15 mouse cellular contexts compared by ENCODE assay signal in the genomic region with DNA sequence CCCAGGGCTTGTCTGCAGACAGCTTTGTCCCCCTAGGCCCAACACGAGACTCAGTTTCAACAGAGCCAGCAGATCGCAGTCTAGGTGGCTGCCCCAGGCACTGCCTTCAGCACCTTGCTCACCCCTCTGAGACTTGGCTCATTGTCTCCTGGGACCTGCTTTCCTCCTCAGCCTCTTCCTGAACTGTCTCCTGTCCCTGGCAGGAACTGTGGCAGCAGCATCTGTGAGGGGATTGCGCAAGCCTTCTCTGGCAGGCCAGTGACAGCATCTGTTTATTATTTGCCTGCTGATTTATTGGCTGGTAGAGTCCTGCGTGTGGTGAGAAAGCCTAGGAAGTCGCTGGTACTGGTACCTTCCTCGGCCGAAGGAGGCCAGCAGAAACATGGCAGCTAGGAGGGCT.
DNase-seq lines count a peak whose midpoint lies in the region; ATAC-seq and TF ChIP-seq lines count a peak whose summit lies in the region.
"Had no signal": no experiment of that assay in that cellular context is flagged by ENCODE, and none has a peak within 500 bp of the region (broad histone marks: within the 10 kb centered on the region; RNA-seq: fewer than 3 reads in every experiment).

No protein-coding gene starts in this region.

- DNase-seq in cerebellum, adult 11 months: peak; percentile 4
- DNase-seq in cerebellum, adult 18-20 months: no peak
- peak; percentile 37 for DNase-seq in liver, postnatal 0 days
- DNase-seq in liver, embryonic 11.5 days (ENCODE audit: low spot score): no peak
- peak; percentile 30 for DNase-seq in cerebellum, adult 9-11 months
- DNase-seq in right cerebral cortex, postnatal 14 days: no peak
- DNase-seq in retina, embryonic 14.5 days (ENCODE audit: low spot score): no peak
- DNase-seq: gastrocnemius, postnatal 10 days; kidney, adult 2 months; layer of hippocampus, postnatal 36 days; lung, adult 2 months; thymus, postnatal 14 days had no signal

- TF ChIP-seq EP300 in liver, postnatal 0 days (IDR thresholded peaks at IDR 0.05; ENCODE audit: low read depth): no peak

- H3K9me3 ChIP-seq in liver, postnatal 0 days (ENCODE audit: low read length): no peaks in the 10 kb centered on the region
- no peaks in the 10 kb centered on the region for H3K9me3 ChIP-seq in liver, embryonic 11.5 days (ENCODE audit: control insufficient read depth, low read length)

- H3ac ChIP-seq in myocyte (ENCODE audit: control insufficient read depth, insufficient read length): no peak overlapping the region

- no peak for TF ChIP-seq CTCF in liver, postnatal 0 days (IDR thresholded peaks at IDR 0.05; ENCODE audit: low read depth)

- no peak overlapping the region for H3K4me3 ChIP-seq in liver, postnatal 0 days (ENCODE audit: low read depth, low read length)
- no peak overlapping the region for H3K4me3 ChIP-seq in liver, embryonic 11.5 days (ENCODE audit: low read depth, low read length)
- no peak overlapping the region for H3K4me3 ChIP-seq in myocyte
- H3K4me3 ChIP-seq: erythroblast, embryonic 14.5 days had no signal

- no peaks in the 10 kb centered on the region for H3K27me3 ChIP-seq in liver, postnatal 0 days (ENCODE audit: insufficient read depth, low read length)
- no peaks in the 10 kb centered on the region for H3K27me3 ChIP-seq in liver, embryonic 11.5 days (replicated peaks; ENCODE audit: control insufficient read depth, insufficient read depth, low read length)
- H3K27me3 ChIP-seq in myocyte (ENCODE audit: control insufficient read depth, insufficient read depth, insufficient read length): no peaks in the 10 kb centered on the region

- H3K27ac ChIP-seq in liver, postnatal 0 days (ENCODE audit: low read depth): no peak overlapping the region
- no peak overlapping the region for H3K27ac ChIP-seq in liver, embryonic 11.5 days (ENCODE audit: low read depth, low read length)

- ATAC-seq in liver, postnatal 0 days: 0 out of 2 replicates have a peak, but pooled peaks have one; percentile 36
- ATAC-seq in liver, embryonic 11.5 days (replicated peaks; ENCODE audit: low FRiP score): no peak
- ATAC-seq: CD4-positive, CD25-positive, alpha-beta regulatory T cell, adult 4 months had no signal

- no peak overlapping the region for H3K4me2 ChIP-seq in liver, postnatal 0 days (ENCODE audit: low read depth, low read length)
- no peak overlapping the region for H3K4me2 ChIP-seq in liver, embryonic 11.5 days
- no peak overlapping the region for H3K4me2 ChIP-seq in myocyte (ENCODE audit: low read depth)

- H3K4me1 ChIP-seq in liver, postnatal 0 days (ENCODE audit: insufficient read depth): no peaks in the 10 kb centered on the region
- no peaks in the 10 kb centered on the region for H3K4me1 ChIP-seq in liver, embryonic 11.5 days (replicated peaks; ENCODE audit: control insufficient read depth, insufficient read depth, low read length)

- no peaks in the 10 kb centered on the region for H3K79me2 ChIP-seq in myocyte (ENCODE audit: control insufficient read depth, insufficient read depth)

- H3K36me3 ChIP-seq in liver, postnatal 0 days (replicated peaks; ENCODE audit: insufficient read depth, low read length): no peaks in the 10 kb centered on the region
- H3K36me3 ChIP-seq in liver, embryonic 11.5 days (ENCODE audit: control insufficient read depth, insufficient read depth, low read length): no peaks in the 10 kb centered on the region
- no peaks in the 10 kb centered on the region for H3K36me3 ChIP-seq in myocyte (ENCODE audit: control insufficient read depth, insufficient read depth)

- TF ChIP-seq POLR2A in myocyte (IDR thresholded peaks at IDR 0.05; ENCODE audit: insufficient read length, low read depth): no peak

- 18% methylated on average over 7 of the region's 7 CpGs for WGBS in liver, postnatal 0 days (ENCODE audit: insufficient replicate concordance)
- WGBS in liver, embryonic 11.5 days: 43% methylated on average over 7 of the region's 7 CpGs

- no peak overlapping the region for H3K9ac ChIP-seq in liver, postnatal 0 days (replicated peaks)
- no peak overlapping the region for H3K9ac ChIP-seq in liver, embryonic 11.5 days (ENCODE audit: low read depth, low read length)

TF ChIP-seq in myocyte, 11 proteins besides CTCF, POLR2A, EP300 and RAD21:
- TF ChIP-seq MYOD1 (IDR thresholded peaks at IDR 0.05; ENCODE audit: control insufficient read depth in 1 of 3, insufficient read length in 2 of 3, low read depth in 2 of 3): no peak
- no peak for TF ChIP-seq REST (IDR thresholded peaks at IDR 0.05; ENCODE audit: insufficient read depth, insufficient read length)
- TF ChIP-seq E2F4 (IDR thresholded peaks at IDR 0.05; ENCODE audit: insufficient read depth): no peak
- peak; percentile 73; the same call in 1 of the 2 replicates for TF ChIP-seq CEBPB (IDR thresholded peaks at IDR 0.05; ENCODE audit: insufficient read depth, poor library complexity, severe bottlenecking)
- TF ChIP-seq USF1 (IDR thresholded peaks at IDR 0.05; ENCODE audit: low read depth): no peak

Comparison
In these comparisons a context has a peak if more than half of its experiments do, and no peak if none do; other contexts are left out.
1. DNase-seq: peak in cerebellum, adult 11 months (single experiment), liver, postnatal 0 days (single experiment) and cerebellum, adult 9-11 months (single experiment); none in cerebellum, adult 18-20 months (0 of 2), liver, embryonic 11.5 days (single experiment), right cerebral cortex, postnatal 14 days (single experiment) and retina, embryonic 14.5 days (single experiment).